Mouse (Mus musculus): ENCODE data around the gene Wnk2.

The Wnk2 gene

GRCm38 (mm10) chr13:49146698-49147006, 1.2 kb downstream of the Wnk2 start:
- in situ Hi-C loops (cut with MboI; ENCODE audit: unreplicated experiment in 2 of 2) = no loop called here

DNA sequence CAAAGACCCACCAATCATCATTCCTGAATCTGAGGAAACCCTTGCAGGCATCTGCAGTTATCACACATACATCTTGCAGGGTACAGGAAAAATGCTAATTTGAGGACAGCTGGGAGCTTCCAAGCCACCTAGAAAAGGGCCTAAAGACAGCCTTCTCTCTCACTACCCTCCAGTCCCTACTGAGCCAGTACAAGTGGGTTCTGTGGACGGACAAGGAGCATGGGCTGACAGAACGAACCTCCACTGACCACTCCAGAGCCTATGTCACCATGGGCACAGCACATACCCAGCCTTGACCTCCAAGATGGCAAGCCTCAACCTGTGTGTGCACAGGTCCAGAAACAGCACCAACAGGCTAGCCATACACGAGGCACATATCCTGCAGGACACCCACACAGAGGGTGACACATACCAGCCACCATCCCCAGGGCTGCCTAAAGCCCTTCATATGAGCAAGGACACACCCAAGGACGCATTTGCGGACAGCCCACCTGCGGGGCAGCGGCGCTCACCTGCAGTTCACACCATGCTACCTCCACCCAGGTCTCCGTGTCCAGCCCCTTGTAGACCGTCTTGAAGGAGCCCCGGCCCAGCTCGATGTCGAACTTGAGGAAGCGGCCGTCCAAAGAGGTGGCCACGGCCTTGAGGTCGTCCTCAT, 1.6 kb downstream of the Wnk2 start:
- in situ Hi-C loops (cut with MboI; ENCODE audit: unreplicated experiment in 2 of 2) = no loop called here

GRCm38 (mm10) chr13:49145396-49145795, 2.4 kb downstream of the Wnk2 start:
- in situ Hi-C loops (cut with MboI; ENCODE audit: unreplicated experiment in 2 of 2) = no loop called here

- in situ Hi-C loops (cut with MboI; ENCODE audit: unreplicated experiment in 2 of 2) = no loop called here
Measured at GRCm38 (mm10) chr13:49144451-49144850, 3.4 kb downstream of the Wnk2 start.

GRCm38 (mm10) chr13:49143323-49143722, 4.5 kb downstream of the Wnk2 start:
- in situ Hi-C loops (cut with MboI; ENCODE audit: unreplicated experiment in 2 of 2) = no loop called here

GRCm38 (mm10) chr13:49142396-49142795, 5.4 kb downstream of the Wnk2 start:
- in situ Hi-C loops (cut with MboI; ENCODE audit: unreplicated experiment in 2 of 2) = no loop called here

GRCm38 (mm10) chr13:49140567-49140966, 7.2 kb downstream of the Wnk2 start:
- in situ Hi-C loops (cut with MboI; ENCODE audit: unreplicated experiment in 2 of 2) = no loop called here

- in situ Hi-C loops (cut with MboI; ENCODE audit: unreplicated experiment in 2 of 2) = no loop called here
Measured at GRCm38 (mm10) chr13:49134491-49134890, 13.3 kb downstream of the Wnk2 start.

- in situ Hi-C loops (cut with MboI; ENCODE audit: unreplicated experiment in 2 of 2) = no loop called here
Measured at GRCm38 (mm10) chr13:49133125-49133524, 14.7 kb downstream of the Wnk2 start.

- in situ Hi-C loops (cut with MboI; ENCODE audit: unreplicated experiment in 2 of 2) = no loop called here
Measured at GRCm38 (mm10) chr13:49131946-49132687, 15.7 kb downstream of the Wnk2 start.

DNA sequence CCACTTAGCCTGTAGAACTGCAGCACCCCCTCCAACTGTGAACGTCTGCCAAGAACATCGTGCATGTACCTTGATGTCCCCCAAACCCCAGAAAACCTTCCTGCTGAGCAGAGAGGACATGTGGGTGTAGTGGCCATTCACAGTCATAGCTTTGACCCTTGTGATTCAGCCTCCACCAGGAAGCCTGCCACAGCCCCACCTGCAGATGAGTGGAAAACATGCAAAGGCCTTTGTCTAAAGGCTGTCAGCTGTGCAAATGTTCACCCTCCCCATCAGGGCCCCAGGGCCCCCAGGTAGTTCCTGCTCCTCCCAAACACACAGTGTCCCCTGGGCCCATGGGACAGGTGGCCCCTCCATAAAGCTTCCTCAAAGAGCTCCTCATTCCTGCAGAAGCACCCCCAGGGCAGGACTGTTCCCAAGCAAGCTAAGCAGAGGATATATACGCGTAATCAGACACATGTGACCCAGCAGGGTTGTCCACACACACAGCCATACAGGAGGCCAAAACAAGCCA, 16.4 kb downstream of the Wnk2 start:
- in situ Hi-C loops (cut with MboI; ENCODE audit: unreplicated experiment in 2 of 2) = no loop called here

GRCm38 (mm10) chr13:49129845-49130244, 18.0 kb downstream of the Wnk2 start:
- in situ Hi-C loops (cut with MboI; ENCODE audit: unreplicated experiment in 2 of 2) = no loop called here

- in situ Hi-C loops (cut with MboI; ENCODE audit: unreplicated experiment in 2 of 2) = no loop called here
Measured at GRCm38 (mm10) chr13:49129154-49129553, 18.7 kb downstream of the Wnk2 start.

GRCm38 (mm10) chr13:49127844-49128631, 19.8 kb downstream of the Wnk2 start:
- in situ Hi-C loops (cut with MboI; ENCODE audit: unreplicated experiment in 2 of 2) = no loop called here

- in situ Hi-C loops (cut with MboI; ENCODE audit: unreplicated experiment in 2 of 2) = no loop called here
Measured at GRCm38 (mm10) chr13:49122106-49122505, 25.7 kb downstream of the Wnk2 start.

DNA sequence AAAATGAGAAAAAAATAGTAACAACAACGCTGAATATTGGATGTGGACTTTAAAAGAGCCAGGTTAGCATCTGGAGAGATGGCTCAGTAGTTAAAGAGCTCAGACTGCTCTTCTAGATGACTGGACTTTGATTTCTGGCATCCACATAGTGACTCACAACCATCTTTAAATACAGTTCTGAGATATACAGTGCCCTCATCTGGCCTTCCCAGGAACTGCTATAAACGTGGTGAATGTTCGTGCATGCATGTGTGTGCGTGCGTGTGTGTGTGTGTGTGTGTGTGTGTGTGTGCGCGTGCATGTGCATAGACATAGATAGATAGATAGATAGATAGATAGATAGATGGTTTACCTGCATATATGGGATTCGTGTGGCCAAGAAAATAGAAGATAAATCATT, 30.3 kb downstream of the Wnk2 start:
- in situ Hi-C loops (cut with MboI; ENCODE audit: unreplicated experiment in 2 of 2) = no loop called here

- in situ Hi-C loops (cut with MboI; ENCODE audit: unreplicated experiment in 2 of 2) = no loop called here
Measured at GRCm38 (mm10) chr13:49114921-49115320, 32.9 kb downstream of the Wnk2 start.

- in situ Hi-C loops (cut with MboI; ENCODE audit: unreplicated experiment in 2 of 2) = no loop called here
Measured at GRCm38 (mm10) chr13:49114116-49114515, 33.7 kb downstream of the Wnk2 start.

GRCm38 (mm10) chr13:49113345-49113744, 34.5 kb downstream of the Wnk2 start:
- in situ Hi-C loops (cut with MboI; ENCODE audit: unreplicated experiment in 2 of 2) = no loop called here

DNA sequence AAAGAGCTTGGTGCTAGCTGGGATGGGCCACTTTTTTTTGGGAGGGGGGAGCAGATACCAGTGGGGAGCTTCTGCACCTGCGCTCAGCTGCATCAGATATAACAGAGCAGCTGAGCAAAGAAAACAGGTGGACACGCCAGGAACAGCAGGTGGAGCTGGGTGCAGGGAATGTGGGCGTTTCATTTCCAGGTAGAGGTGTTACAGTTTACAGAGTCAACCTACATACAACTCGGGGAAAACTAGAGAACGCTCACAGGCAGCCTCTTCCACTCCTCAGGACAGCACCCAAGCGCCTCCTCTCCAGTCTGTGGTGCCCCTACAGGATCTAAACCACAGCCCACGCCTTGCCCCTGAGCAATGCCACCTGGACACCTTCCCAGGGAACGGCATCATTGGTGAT, 35.2 kb downstream of the Wnk2 start:
- in situ Hi-C loops (cut with MboI; ENCODE audit: unreplicated experiment in 2 of 2) = no loop called here

DNA sequence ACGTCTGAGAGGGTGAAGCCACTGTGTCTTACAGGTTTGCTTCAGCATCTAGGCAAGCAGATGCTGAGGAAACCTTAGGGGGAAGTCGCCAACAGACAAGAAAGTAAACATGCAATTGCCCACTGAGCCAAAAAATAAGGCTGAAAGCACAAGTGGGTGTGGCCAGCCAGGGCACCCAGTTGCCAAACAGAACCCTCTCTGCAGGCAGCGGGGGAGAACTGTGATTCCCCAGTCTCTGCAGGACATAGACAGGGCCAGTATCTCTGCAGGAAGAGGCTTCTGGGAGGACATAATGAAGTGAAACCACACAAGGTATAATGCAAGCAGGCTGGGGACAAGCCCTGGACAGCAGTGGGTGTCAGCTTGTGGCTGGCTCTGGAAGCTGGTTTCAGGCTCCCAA, 38.1 kb downstream of the Wnk2 start:
- in situ Hi-C loops (cut with MboI; ENCODE audit: unreplicated experiment in 2 of 2) = no loop called here

All from v-Abl transformed pro-B cells (cell line).